Mouse (Mus musculus): ENCODE results near the gene Rab12. TPM values are rescaled to one million over a fixed set of nuclear protein-coding genes. Genes with fewer than 3 reads are reported as not detected.

The Rab12 gene
- total RNA-seq, 2 experiments from 2014 or later, result 7.7 to 10.5 TPM

- ATAC-seq (replicated peaks; ENCODE audit: low FRiP score, poor library complexity, severe bottlenecking), result no peak
Measured at GRCm38 (mm10) chr17:66449460-66450341, 69.8 kb downstream of the Rab12 start, which contains the start of gene Mtcl1. Mtcl1 (minus strand) TSS chr17:66449750.

GRCm38 (mm10) chr17:66448421-66449405, 70.8 kb downstream of the Rab12 start:
- no peak for ATAC-seq (replicated peaks; ENCODE audit: low FRiP score, poor library complexity, severe bottlenecking)

- ATAC-seq (replicated peaks; ENCODE audit: low FRiP score, poor library complexity, severe bottlenecking), result no peak
Measured at GRCm38 (mm10) chr17:66447978-66448377, 71.6 kb downstream of the Rab12 start.

- no peak for ATAC-seq (replicated peaks; ENCODE audit: low FRiP score, poor library complexity, severe bottlenecking)
Measured at GRCm38 (mm10) chr17:66447007-66447312, 72.6 kb downstream of the Rab12 start.

- ATAC-seq (replicated peaks; ENCODE audit: low FRiP score, poor library complexity, severe bottlenecking), result no peak
Measured at GRCm38 (mm10) chr17:66446196-66447006, 73.1 kb downstream of the Rab12 start.

Other genes with a start within 250 kb of the Rab12 start
- not detected in 2 replicates for gene Mtcl1, start 70.0 kb downstream of the Rab12 start, total RNA-seq (2015; ENCODE audit: low replicate concordance)
- gene Mtcl1, start 70.0 kb downstream of the Rab12 start, total RNA-seq (2017; ENCODE audit: low replicate concordance), result not detected in 2 replicates
- gene Themis3, start 74.9 kb upstream of the Rab12 start, total RNA-seq (2015; ENCODE audit: low replicate concordance), result not detected in 2 replicates
- not detected in 2 replicates for gene Themis3, start 74.9 kb upstream of the Rab12 start, total RNA-seq (2017; ENCODE audit: low replicate concordance)